Mouse (Mus musculus) spleen, adult 2 months (tissue): ENCODE data around the gene Camsap2.

ENCODE experiments used
- CTCF ChIP-seq: fragments of 200-500 bp; IDR thresholded peaks from 2 replicates; pipeline ENCODE4 v1.5.1; 2011; ENCODE audit warnings: mild to moderate bottlenecking, inconsistent platforms; ENCODE audit not compliant: insufficient read depth, insufficient read length, insufficient replicate concordance; ENCODE audit errors: extremely low read depth
- POLR2A ChIP-seq: fragments of 200-500 bp; IDR thresholded peaks from 2 replicates; pipeline ENCODE4 v1.6.1; 2011; ENCODE audit warnings: low read depth, low read length, inconsistent platforms

- TF ChIP-seq POLR2A (no peak), CTCF (no peak)
Observed at GRCm38 (mm10) chr1:136241801-136242200, 104.1 kb downstream of the Camsap2 start.
